ENCODE assay signal across 9 mouse cellular contexts in the genomic region with DNA sequence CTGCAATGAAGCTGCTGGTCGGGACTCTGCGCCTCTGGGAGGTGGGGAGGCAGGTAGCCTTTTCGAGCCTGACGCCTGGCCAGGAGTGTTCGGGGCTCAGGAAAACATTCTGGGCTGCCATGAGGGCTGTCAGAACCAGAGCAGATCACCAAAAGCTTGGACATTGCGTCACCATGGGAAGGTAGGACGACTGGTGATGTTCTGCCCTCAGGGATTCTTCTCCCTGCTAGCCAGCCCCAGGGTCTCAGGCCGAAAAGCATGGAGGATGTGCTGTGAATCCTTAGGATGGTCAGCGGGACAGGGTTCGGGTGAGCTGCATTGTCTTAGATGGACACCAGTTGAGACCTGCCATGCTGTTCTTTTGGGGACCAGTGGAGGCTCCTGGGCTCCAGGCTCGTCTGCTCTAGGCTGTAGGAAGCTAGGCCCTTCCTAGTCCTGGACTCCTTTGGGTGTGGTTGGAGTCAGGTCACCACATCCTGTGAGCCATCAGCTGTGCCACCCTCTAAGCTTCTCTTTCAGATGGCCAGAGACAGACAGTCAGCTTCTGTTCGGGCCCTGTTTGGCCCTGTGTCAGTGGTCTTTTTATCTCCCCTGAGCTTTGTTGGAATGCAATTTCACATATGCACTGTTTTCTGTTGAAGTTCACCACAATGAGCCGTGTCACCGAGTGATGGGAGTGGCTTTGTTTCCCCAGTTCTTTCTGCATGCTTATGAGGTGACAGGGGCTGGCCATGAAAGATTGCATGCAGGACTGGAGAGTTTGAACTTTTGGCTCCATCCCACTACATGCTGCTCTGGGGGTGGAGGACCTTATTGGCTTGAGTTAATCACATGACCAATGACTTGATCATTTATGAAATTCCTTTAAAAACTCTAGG. TPM values are rescaled to one million over a fixed set of nuclear protein-coding genes. Genes with fewer than 3 reads are reported as not detected.
DNase-seq lines count a peak whose midpoint lies in the region; ATAC-seq and TF ChIP-seq lines count a peak whose summit lies in the region.
"Had no signal": no experiment of that assay in that cellular context is flagged by ENCODE, and none has a peak within 500 bp of the region (broad histone marks: within the 10 kb centered on the region; RNA-seq: fewer than 3 reads in every experiment).

No protein-coding gene starts in this region.

- H3K9me3 ChIP-seq in embryonic facial prominence, embryonic 10.5 days = no peaks in the 10 kb centered on the region
- H3K9me3 ChIP-seq in hindbrain, embryonic 15.5 days = no peaks in the 10 kb centered on the region
- H3K9me3 ChIP-seq in midbrain, embryonic 12.5 days = no peaks in the 10 kb centered on the region

- no peak for TF ChIP-seq CTCF in heart, adult 2 months (IDR thresholded peaks at IDR 0.05)

- peak overlapping the region; percentile 82 for H3K27ac ChIP-seq in heart, adult 2 months
- H3K27ac ChIP-seq in embryonic facial prominence, embryonic 10.5 days (replicated peaks) = peak overlapping the region; percentile 83
- peak overlapping the region; percentile 74 for H3K27ac ChIP-seq in hindbrain, embryonic 15.5 days (replicated peaks)
- peak overlapping the region; percentile 58 for H3K27ac ChIP-seq in midbrain, embryonic 12.5 days (replicated peaks)

- peak overlapping the region; percentile 11 for H3K4me3 ChIP-seq in heart, adult 2 months
- H3K4me3 ChIP-seq in embryonic facial prominence, embryonic 10.5 days = peak overlapping the region; percentile 46
- no peak overlapping the region; the same call in 1 of the 2 replicates for H3K4me3 ChIP-seq in hindbrain, embryonic 15.5 days
- H3K4me3 ChIP-seq in midbrain, embryonic 12.5 days = 0 out of 2 replicates have a peak overlapping the region, but pooled peaks have one; percentile 9

- no peak for TF ChIP-seq POLR2A in heart, adult 2 months (IDR thresholded peaks at IDR 0.05; ENCODE audit: insufficient read depth, low read depth, low read length)

- H3K4me1 ChIP-seq in heart, adult 2 months (ENCODE audit: control insufficient read depth, insufficient read depth, low read length) = peaks cover 34% of the 10 kb centered on the region
- H3K4me1 ChIP-seq in embryonic facial prominence, embryonic 10.5 days = peaks cover 42% of the 10 kb centered on the region
- H3K4me1 ChIP-seq in hindbrain, embryonic 15.5 days (replicated peaks) = peaks cover 33% of the 10 kb centered on the region
- H3K4me1 ChIP-seq in midbrain, embryonic 12.5 days = peaks cover 42% of the 10 kb centered on the region

- H3K27me3 ChIP-seq in heart, adult 2 months (ENCODE audit: control insufficient read depth, insufficient read depth, low read length) = no peaks in the 10 kb centered on the region
- H3K27me3 ChIP-seq in embryonic facial prominence, embryonic 10.5 days (replicated peaks; ENCODE audit: low read depth, poor library complexity, severe bottlenecking) = peaks cover 9% of the 10 kb centered on the region; the same call in 1 of the 2 replicates
- H3K27me3 ChIP-seq in hindbrain, embryonic 15.5 days = no peaks in the 10 kb centered on the region
- peaks cover 3% of the 10 kb centered on the region; the same call in 1 of the 2 replicates for H3K27me3 ChIP-seq in midbrain, embryonic 12.5 days
- H3K27me3 ChIP-seq: Patski had no signal

- no peak for ATAC-seq in hindbrain, embryonic 15.5 days (ENCODE audit: low FRiP score, low read depth)
- ATAC-seq in midbrain, embryonic 12.5 days (ENCODE audit: low FRiP score, low read depth) = peak; percentile 24; the same call in 1 of the 2 replicates

- TF ChIP-seq EP300 in heart, adult 2 months (IDR thresholded peaks at IDR 0.05; ENCODE audit: insufficient read depth, low read depth, low read length) = no peak

- intact Hi-C loops in heart, adult 2 months (cut with DNase I) = no loop called here

- DNase-seq in heart, adult 2 months = no peak
- DNase-seq in heart, adult 8-10 months (ENCODE audit: low spot score) = no peak
- DNase-seq in embryonic facial prominence, embryonic 10.5 days (ENCODE audit: low spot score) = no peak
- no peak for DNase-seq in adrenal gland, postnatal 14 days
- DNase-seq in spleen, adult 12 weeks (ENCODE audit: low spot score) = no peak
- no peak for DNase-seq in kidney, postnatal 14 days

- no peaks in the 10 kb centered on the region for H3K36me3 ChIP-seq in heart, adult 2 months (ENCODE audit: control insufficient read depth, insufficient read depth, low read length)
- H3K36me3 ChIP-seq in embryonic facial prominence, embryonic 10.5 days (replicated peaks) = 0 out of 2 replicates have a peak, but pooled peaks cover 4% of the 10 kb centered on the region
- no peaks in the 10 kb centered on the region; the same call in 1 of the 2 replicates for H3K36me3 ChIP-seq in hindbrain, embryonic 15.5 days
- peaks cover 4% of the 10 kb centered on the region; the same call in 1 of the 2 replicates for H3K36me3 ChIP-seq in midbrain, embryonic 12.5 days

- H3K79me2 ChIP-seq in heart, adult 2 months (replicated peaks; ENCODE audit: control insufficient read depth, insufficient read depth, low read length) = no peaks in the 10 kb centered on the region

- H3K4me2 ChIP-seq in hindbrain, embryonic 15.5 days = peak overlapping the region; percentile 42
- peak overlapping the region; percentile 39 for H3K4me2 ChIP-seq in midbrain, embryonic 12.5 days (replicated peaks)

- peak overlapping the region; percentile 57 for H3K9ac ChIP-seq in heart, adult 2 months (ENCODE audit: low read depth, low read length)
- H3K9ac ChIP-seq in hindbrain, embryonic 15.5 days = no peak overlapping the region
- H3K9ac ChIP-seq in midbrain, embryonic 12.5 days (replicated peaks) = peak overlapping the region; percentile 24; the same call in 1 of the 2 replicates

- 15% methylated on average over 14 of the region's 14 CpGs for WGBS in heart, adult 2 months
- WGBS in embryonic facial prominence, embryonic 10.5 days = 46% methylated on average over 14 of the region's 14 CpGs
- 45% methylated on average over 14 of the region's 14 CpGs for WGBS in hindbrain, embryonic 15.5 days
- 37% methylated on average over 14 of the region's 14 CpGs for whole genome bisulfite sequencing in midbrain, embryonic 12.5 days

RNA-seq across cellular contexts. Expression of gene Acot7, which starts 8.5 kb away (rescaled TPM):
- total RNA-seq in heart, adult 2 months (2021) = 10 to 100 TPM; 58.1 to 64.8 TPM
- polyA plus RNA-seq in heart, adult 2 months (2012; rRNA removed) = 51.7 and 65.0 TPM in 2 replicates
- total RNA-seq in heart, adult 8-10 months (2022) = 10 to 100 TPM; 63.9 to 80.9 (median 69.3) TPM
- polyA plus RNA-seq in embryonic facial prominence, embryonic 10.5 days (2016; fragmentation: Nextera tagmentation; extraction: Ambion mirVana) = 51.8 and 55.5 TPM in 2 replicates
- polyA plus RNA-seq in hindbrain, embryonic 15.5 days (2015; fragmentation: Nextera tagmentation; extraction: Ambion mirVana) = 427 and 433 TPM in 2 replicates
- polyA plus RNA-seq in midbrain, embryonic 12.5 days (2016; fragmentation: Nextera tagmentation; extraction: Ambion mirVana) = 104 and 105 TPM in 2 replicates
- total RNA-seq in adrenal gland, postnatal 14 days (2021) = 32.2 and 34.2 TPM in 2 replicates

RNA-seq across cellular contexts. Expression of gene Hes2, which starts 27.8 kb away (rescaled TPM):
- total RNA-seq in heart, adult 2 months (2021) = not detected
- polyA plus RNA-seq in heart, adult 2 months (2012; rRNA removed) = not detected in 2 replicates
- not detected for total RNA-seq in heart, adult 8-10 months (2022)
- 0.11 and 1.0 TPM in 2 replicates for polyA plus RNA-seq in embryonic facial prominence, embryonic 10.5 days (2016; fragmentation: Nextera tagmentation; extraction: Ambion mirVana)
- not detected in 2 replicates for polyA plus RNA-seq in hindbrain, embryonic 15.5 days (2015; fragmentation: Nextera tagmentation; extraction: Ambion mirVana)
- 0.47 and 0.60 TPM in 2 replicates for polyA plus RNA-seq in midbrain, embryonic 12.5 days (2016; fragmentation: Nextera tagmentation; extraction: Ambion mirVana)
- not detected in 2 replicates for total RNA-seq in adrenal gland, postnatal 14 days (2021)
- polyA plus RNA-seq: Patski had no signal

RNA-seq across cellular contexts. Expression of gene Espn, which starts 34.3 kb away (rescaled TPM):
- total RNA-seq in heart, adult 2 months (2021) = 1 to 10 TPM; 2.4 to 2.5 TPM
- polyA plus RNA-seq in heart, adult 2 months (2012; rRNA removed) = 2.7 and 3.2 TPM in 2 replicates
- 1 to 10 TPM; 2.6 to 3.5 (median 3.0) TPM for total RNA-seq in heart, adult 8-10 months (2022)
- polyA plus RNA-seq in embryonic facial prominence, embryonic 10.5 days (2016; fragmentation: Nextera tagmentation; extraction: Ambion mirVana) = 7.5 and 10.3 TPM in 2 replicates
- 0.29 and 0.31 TPM in 2 replicates for polyA plus RNA-seq in hindbrain, embryonic 15.5 days (2015; fragmentation: Nextera tagmentation; extraction: Ambion mirVana)
- polyA plus RNA-seq in midbrain, embryonic 12.5 days (2016; fragmentation: Nextera tagmentation; extraction: Ambion mirVana) = 0.26 TPM in 1 of 2 replicates, not detected in the other
- total RNA-seq in adrenal gland, postnatal 14 days (2021) = 0.71 and 0.96 TPM in 2 replicates
